Mouse (Mus musculus): ENCODE measurements around the gene Gcnt1.

- no peak for TF ChIP-seq CHD1 (IDR thresholded peaks at IDR 0.05; ENCODE audit: low read depth, low read length)
- TF ChIP-seq E2F4 (IDR thresholded peaks at IDR 0.05; ENCODE audit: borderline replicate concordance, low read depth, low read length) = no peak
- TF ChIP-seq POLR2A (IDR thresholded peaks at IDR 0.05; ENCODE audit: control insufficient read depth in 1 of 2, insufficient read depth in 1 of 2, low read depth in 1 of 2, low read length in 2 of 2, poor library complexity in 1 of 2) = no peak
- TF ChIP-seq TCF12 (IDR thresholded peaks at IDR 0.05; ENCODE audit: low read depth, low read length) = no peak
- no peak for TF ChIP-seq MAX (IDR thresholded peaks at IDR 0.05; ENCODE audit: low read length)
- TF ChIP-seq SMC3 (IDR thresholded peaks at IDR 0.05; ENCODE audit: low read depth, low read length) = no peak
- no peak for TF ChIP-seq ELF1 (IDR thresholded peaks at IDR 0.05; ENCODE audit: low read depth, low read length)
- no peak for TF ChIP-seq MYB (IDR thresholded peaks at IDR 0.05; ENCODE audit: low read depth, low read length)
- TF ChIP-seq USF1 (IDR thresholded peaks at IDR 0.05; ENCODE audit: low read depth, low read length) = no peak
- TF ChIP-seq MYC (IDR thresholded peaks at IDR 0.05; ENCODE audit: low read depth, low read length) = no peak
- no peak for TF ChIP-seq POLR2AphosphoS5 (IDR thresholded peaks at IDR 0.05; ENCODE audit: borderline replicate concordance, low read depth, low read length)
- no peak for TF ChIP-seq GABPA (IDR thresholded peaks at IDR 0.05; ENCODE audit: low read depth, low read length)
- TF ChIP-seq CTCF (IDR thresholded peaks at IDR 0.05 in 2 of 3, conservative IDR thresholded peaks at IDR 0.05 in 1 of 3; ENCODE audit: control insufficient read depth in 1 of 3, insufficient read depth in 1 of 3, low read depth in 2 of 3, low read length in 3 of 3, poor library complexity in 1 of 3, severe bottlenecking in 1 of 3) = no peak
Measured at GRCm38 (mm10) chr19:17408591-17408990, 35.9 kb upstream of the Gcnt1 start.
